Mouse (Mus musculus) spleen, adult 2 months (tissue): ENCODE measurements around the gene Bcl2l14. TPM values are rescaled to one million over a fixed set of nuclear protein-coding genes. Genes with fewer than 3 reads are reported as not detected.

Source experiments
- DNase-seq, 2 experiments: peaks; one replicate each; pipeline versions ENCODE4 v3.0.0 to v3.0.0-alpha.2; 2012 to 2021; ENCODE audit warnings: low spot score in 2 of 2, low read depth in 1 of 2
- H3K27ac ChIP-seq: fragments of 200-500 bp; 2 replicates; pipeline ENCODE4 v1.5.1; 2012; ENCODE audit warnings: low read length, inconsistent platforms; ENCODE audit not compliant: insufficient read depth
- H3K27me3 ChIP-seq: fragments of 200-500 bp; 2 replicates; pipeline ENCODE4 v1.6.1; 2012; ENCODE audit warnings: mild to moderate bottlenecking, moderate library complexity, low read length, inconsistent platforms; ENCODE audit not compliant: control insufficient read depth, insufficient read depth
- H3K36me3 ChIP-seq: fragments of 200-500 bp; 2 replicates; pipeline ENCODE4 v1.6.1; 2012; ENCODE audit warnings: mild to moderate bottlenecking, low read length, inconsistent platforms; ENCODE audit not compliant: control insufficient read depth, insufficient read depth
- H3K4me1 ChIP-seq: fragments of 200-500 bp; 2 replicates; pipeline ENCODE4 v1.6.1; 2011; ENCODE audit warnings: inconsistent platforms; ENCODE audit not compliant: control insufficient read depth, insufficient read depth, insufficient read length
- H3K4me3 ChIP-seq: fragments of 200-500 bp; 2 replicates; pipeline ENCODE4 v1.5.1; 2011; ENCODE audit warnings: mild to moderate bottlenecking, inconsistent platforms; ENCODE audit not compliant: insufficient read depth, insufficient read length; ENCODE audit errors: extremely low read depth
- CTCF ChIP-seq: fragments of 200-500 bp; IDR thresholded peaks from 2 replicates; pipeline ENCODE4 v1.5.1; 2011; ENCODE audit warnings: mild to moderate bottlenecking, inconsistent platforms; ENCODE audit not compliant: insufficient read depth, insufficient read length, insufficient replicate concordance; ENCODE audit errors: extremely low read depth
- POLR2A ChIP-seq: fragments of 200-500 bp; IDR thresholded peaks from 2 replicates; pipeline ENCODE4 v1.6.1; 2011; ENCODE audit warnings: low read depth, low read length, inconsistent platforms
- WGBS: fragments of 180-500 bp; shearing (Covaris S2); methylation state at CpG from one replicate; pipeline ENCODE4 v1.1.7; 2018; 5-methylcytosine and 5-hydroxymethylcytosine counted together
- polyA plus RNA-seq: library from polyadenylated mRNA; depleted of rRNA; stranded (reverse); fragments of >200 nt; gene quantifications from 2 replicates; pipeline ENCODE4 v1.2.3, GENCODE M21; 2012

Bcl2l14 gene
- polyA plus RNA-seq, 1 experiment, result 0.90 TPM

DNA sequence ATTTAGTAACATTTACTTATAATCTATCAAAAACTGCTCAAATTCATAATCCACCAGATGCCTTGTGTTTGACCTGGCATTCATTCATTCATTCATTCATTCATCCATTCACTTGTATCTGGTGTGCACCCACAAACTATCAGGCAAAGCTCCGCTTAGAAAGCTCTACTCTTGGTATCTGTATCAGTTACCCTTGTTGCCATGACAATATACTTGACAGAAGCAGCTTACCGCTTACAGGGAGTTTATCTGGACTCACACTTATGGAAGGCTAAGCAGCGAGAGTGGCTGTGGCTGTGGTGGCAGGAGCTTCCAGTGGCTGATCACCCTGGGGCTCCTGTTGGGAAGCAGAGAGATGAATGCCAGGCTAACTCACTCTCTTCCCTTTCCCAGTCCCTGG, 21.8 kb downstream of the Bcl2l14 start:
- DNase-seq, result no peak
- Histone ChIP-seq H3K4me3 (no peak overlapping the region), H3K36me3 (no peaks in the 10 kb centered on the region), H3K27me3 (no peaks in the 10 kb centered on the region), H3K27ac (no peak overlapping the region), H3K4me1 (peaks cover 3% of the 10 kb centered on the region; the same call in 1 of the 2 replicates)
- TF ChIP-seq POLR2A, result no peak
- TF ChIP-seq CTCF, result no peak
- 83% methylated on average over 3 of the region's 3 CpGs for WGBS

DNA sequence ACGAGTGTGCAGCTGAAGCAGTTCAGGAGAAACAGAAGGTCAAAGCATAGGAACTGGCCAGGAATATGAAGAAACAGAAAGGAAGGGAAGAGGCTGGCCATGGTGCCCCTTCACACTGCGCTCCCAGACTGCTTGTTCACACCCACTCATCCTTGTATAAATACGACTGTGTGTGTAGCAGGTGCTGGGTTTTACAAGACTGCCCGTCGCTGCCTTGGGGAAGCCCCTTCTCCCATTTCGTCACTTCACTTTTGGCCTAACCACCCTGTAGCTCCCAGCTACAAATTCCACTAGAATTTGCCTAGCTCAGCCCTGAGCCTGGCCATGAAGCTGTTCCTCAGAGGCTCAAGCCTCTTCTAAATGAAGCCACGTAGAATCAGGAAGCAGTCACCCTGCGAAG, 24.3 kb downstream of the Bcl2l14 start:
- WGBS, result 76% methylated on average over 8 of the region's 8 CpGs
- no peaks in the 10 kb centered on the region for H3K4me1 ChIP-seq
- DNase-seq, result no peak
- no peaks in the 10 kb centered on the region for H3K27me3 ChIP-seq
- H3K36me3 ChIP-seq, result no peaks in the 10 kb centered on the region
- TF ChIP-seq CTCF, result no peak
- no peak for TF ChIP-seq POLR2A
- no peak overlapping the region for H3K4me3 ChIP-seq
- H3K27ac ChIP-seq, result no peak overlapping the region

DNA sequence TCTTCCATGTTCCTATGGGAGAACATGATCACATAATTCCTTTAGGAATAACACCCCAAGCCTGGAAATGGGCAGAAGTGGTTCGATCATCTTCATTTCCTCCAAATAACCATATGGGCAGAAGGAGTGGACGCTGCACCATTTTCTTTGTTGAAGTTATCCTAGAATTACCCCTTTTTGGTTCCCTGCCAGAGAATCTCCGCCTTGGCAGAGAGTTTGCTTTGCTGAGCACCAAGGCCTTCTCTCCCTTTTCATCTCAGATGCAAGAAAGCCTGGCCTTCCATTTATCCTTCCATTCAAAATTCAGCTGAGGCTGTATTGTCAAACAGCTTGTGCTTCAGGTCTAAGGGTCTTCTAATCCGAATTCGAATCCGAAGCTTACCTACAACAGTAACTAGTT, 25.8 kb downstream of the Bcl2l14 start:
- 91% methylated on average over 6 of the region's 6 CpGs for WGBS
- Histone ChIP-seq H3K27me3 (no peaks in the 10 kb centered on the region), H3K27ac (no peak overlapping the region), H3K4me1 (no peaks in the 10 kb centered on the region), H3K36me3 (no peaks in the 10 kb centered on the region), H3K4me3 (no peak overlapping the region)
- TF ChIP-seq CTCF, result no peak
- no peak for TF ChIP-seq POLR2A
- no peak for DNase-seq

DNA sequence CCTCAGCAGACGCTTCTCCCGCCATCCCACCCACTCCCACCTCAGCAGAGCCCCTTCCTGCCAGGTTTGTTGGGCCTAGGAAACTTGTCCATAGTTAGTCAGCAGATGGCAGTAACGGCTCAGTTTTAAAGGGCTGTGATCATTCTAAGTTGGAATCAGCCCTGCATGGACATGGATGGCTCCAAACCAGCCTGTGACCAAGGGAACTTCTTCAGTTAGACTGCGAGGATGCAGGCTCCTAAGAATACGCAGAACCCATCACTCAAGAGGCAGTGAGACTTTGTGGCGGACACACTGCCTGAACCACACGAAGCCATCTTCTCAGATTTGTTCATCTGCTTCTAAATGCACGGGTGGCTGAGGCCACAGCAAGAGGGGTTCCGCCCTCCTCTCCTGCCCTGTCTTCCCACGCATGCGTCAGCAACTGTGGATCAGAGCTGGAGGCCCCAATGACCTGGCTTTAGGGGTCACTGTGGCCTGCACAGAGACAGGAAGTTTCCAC, 29.1 kb downstream of the Bcl2l14 start:
- WGBS, result 61% methylated on average over 11 of the region's 11 CpGs
- no peak overlapping the region for H3K27ac ChIP-seq
- no peak for DNase-seq
- no peaks in the 10 kb centered on the region for H3K4me1 ChIP-seq
- H3K36me3 ChIP-seq, result no peaks in the 10 kb centered on the region
- no peaks in the 10 kb centered on the region for H3K27me3 ChIP-seq
- no peak for TF ChIP-seq CTCF
- no peak for TF ChIP-seq POLR2A
- H3K4me3 ChIP-seq, result no peak overlapping the region

DNA sequence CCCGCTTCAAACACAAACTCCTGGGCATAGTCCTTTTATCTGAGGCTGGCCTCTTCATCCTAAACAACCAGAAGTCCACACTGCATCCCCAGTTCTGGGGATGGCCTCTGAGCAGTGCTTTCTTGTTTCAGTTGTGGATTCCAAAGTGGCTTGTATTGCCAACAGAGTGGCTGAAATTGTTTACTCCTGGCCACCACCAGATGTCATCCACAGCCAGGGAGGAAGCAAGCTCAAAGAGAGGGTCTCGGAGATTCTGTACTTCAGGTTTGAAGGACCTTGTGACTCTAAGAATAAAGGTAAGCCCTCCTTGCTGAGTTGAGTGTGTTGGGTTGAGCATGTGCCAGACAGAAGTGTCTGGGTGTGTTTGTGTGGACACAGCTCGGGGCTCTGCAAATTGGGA, 31.0 kb downstream of the Bcl2l14 start:
- 87% methylated on average over 3 of the region's 3 CpGs for WGBS
- Histone ChIP-seq H3K4me3 (no peak overlapping the region), H3K36me3 (no peaks in the 10 kb centered on the region), H3K4me1 (no peaks in the 10 kb centered on the region), H3K27me3 (no peaks in the 10 kb centered on the region), H3K27ac (no peak overlapping the region)
- no peak for DNase-seq
- TF ChIP-seq CTCF (no peak), POLR2A (no peak)

DNA sequence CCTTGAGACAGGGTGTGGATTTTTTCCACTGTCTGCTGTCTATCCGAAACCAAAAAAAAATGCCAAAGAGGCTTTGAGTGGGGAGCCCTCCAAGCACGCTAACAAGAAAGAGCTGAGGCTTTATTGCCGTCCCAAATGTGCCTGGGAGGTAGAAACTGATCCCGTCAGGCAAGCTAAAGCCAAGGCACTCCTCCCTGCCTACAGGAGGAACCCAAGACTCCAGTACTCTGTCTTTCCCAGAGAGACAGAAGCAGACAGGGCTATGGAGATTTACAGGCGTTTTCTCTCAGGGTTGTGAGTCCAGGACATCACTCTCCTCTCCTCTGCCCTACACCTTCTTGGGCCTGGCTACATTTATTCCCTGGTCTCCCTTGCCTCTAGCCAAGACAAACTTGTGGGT, 32.3 kb downstream of the Bcl2l14 start:
- Histone ChIP-seq H3K4me3 (no peak overlapping the region), H3K36me3 (no peaks in the 10 kb centered on the region), H3K27ac (no peak overlapping the region), H3K4me1 (no peaks in the 10 kb centered on the region), H3K27me3 (no peaks in the 10 kb centered on the region)
- 93% methylated on average over 5 of the region's 5 CpGs for WGBS
- no peak for DNase-seq
- TF ChIP-seq CTCF, result no peak
- no peak for TF ChIP-seq POLR2A

DNA sequence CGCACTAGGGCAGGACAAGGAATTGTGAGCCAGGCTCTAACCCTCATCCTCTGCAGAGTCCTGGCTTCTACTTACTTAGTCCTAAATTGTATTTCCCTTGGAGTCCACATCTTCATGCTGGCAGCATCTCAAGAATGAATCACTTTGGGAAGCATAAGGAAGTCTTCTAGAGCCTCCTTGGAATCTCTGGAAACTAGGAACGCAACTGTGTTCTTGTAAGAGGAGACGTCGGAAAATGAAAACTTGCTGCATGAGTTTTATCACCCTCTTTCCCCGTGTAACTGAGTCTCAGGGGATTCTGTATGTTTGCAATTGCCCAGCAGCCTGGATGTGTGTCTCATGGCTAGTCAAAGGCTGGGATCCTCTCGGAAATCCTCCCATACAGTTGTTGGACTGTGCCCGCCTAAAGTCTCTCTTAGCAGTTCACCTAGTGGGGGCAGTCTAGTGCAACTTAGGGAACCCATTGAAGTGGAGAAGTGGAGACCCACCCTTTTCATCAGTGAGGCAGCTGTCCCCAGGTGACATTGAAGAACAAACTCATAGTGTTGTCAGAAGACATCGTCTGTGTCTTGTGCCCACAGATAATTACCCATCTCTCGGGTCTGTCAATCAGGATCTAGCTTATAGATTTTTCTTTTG, 34.2 kb downstream of the Bcl2l14 start:
- no peak overlapping the region for H3K4me3 ChIP-seq

More for the DNA sequence above, 34.2 kb downstream of the Bcl2l14 start:
- H3K27me3 ChIP-seq, result no peaks in the 10 kb centered on the region
- 79% methylated on average over 9 of the region's 9 CpGs for WGBS
- H3K36me3 ChIP-seq, result no peaks in the 10 kb centered on the region
- H3K4me1 ChIP-seq, result no peaks in the 10 kb centered on the region
- DNase-seq, result no peak
- no peak for TF ChIP-seq CTCF
- TF ChIP-seq POLR2A, result no peak
- H3K27ac ChIP-seq, result no peak overlapping the region
